Mouse (Mus musculus): ENCODE measurements at regions not wholly inside any gene's neighbourhood (a gene's known extent, or its start where the extent isn't known, plus 50 kb on each side); places are given as distances from the start of the nearest gene placed in this dataset.
"Not testable (repeated sequence)": the region's sequence is repeated elsewhere in the genome, so short reads cannot be mapped to it uniquely, and the experiment has no call there.

DNA sequence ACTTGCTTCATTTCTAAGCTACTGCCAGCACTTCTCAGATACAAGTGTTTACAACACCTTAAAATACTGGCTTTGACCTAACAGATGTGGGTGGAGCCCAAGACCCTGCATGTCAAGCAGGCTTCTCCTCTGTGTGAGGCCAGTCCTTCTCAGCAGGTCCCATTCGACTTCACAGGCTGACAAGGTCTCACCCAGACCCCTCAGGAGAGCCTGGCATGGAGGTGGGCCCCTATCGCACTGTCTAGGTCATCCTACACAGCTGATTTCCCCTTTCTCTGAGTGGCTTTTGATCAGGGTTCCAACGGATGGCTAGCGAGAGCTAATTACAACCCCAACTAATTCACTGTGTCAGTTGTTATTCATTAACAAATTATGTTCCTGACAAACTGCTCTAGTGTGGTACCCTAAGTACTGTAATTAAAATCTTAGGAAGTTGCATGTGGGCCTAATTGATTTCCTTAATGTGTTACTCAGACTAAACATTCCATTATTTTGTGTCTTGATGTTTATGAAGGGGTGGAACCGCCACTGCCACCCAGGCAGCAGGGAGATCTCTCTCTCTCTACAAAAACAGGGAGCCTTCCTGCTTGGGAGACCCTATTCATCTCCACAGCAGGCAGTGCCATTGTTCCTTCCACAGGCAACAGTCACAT, 73.4 kb upstream of the Rad23b start:
- no peak for DNase-seq (ENCODE audit: low spot score in 2 of 2)

DNA sequence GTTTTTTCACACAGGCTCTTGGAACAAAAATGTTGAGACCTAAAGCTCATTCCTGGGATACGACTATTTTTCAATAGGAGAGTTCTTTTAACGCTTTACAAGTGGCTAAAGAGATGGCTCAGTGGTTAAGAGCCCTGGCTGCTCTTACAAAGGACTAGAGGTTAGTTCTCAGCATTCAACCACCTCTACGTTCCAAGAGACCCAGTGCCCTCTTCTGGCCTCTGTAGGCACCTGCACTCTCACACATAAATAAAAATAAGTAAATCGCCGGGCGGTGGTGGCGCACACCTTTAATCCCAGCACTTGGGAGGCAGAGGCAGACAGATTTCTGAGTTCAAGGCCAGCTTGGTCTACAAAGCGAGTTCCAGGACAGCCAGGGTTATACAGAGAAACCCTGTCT, 70.5 kb upstream of the Rad23b start:
- not testable (repeated sequence) for DNase-seq (ENCODE audit: low spot score in 2 of 2)

DNA sequence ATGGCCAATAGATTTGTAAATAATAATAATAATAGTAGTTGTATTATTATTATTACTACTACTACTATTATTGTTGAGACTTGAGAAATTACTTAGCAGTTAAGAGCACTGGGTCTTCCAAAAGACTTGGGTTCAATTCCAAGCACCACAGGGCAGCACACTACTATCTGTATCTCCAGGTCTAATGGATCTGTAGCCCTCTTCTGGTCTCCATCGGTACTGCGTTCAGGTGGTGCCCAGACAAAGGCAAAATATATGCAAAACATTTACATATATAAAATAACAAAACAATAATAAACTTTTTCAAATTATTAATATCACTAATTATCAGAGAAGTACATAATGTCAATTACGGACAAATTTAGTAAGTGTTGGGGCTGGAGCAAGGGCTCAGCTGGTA, 69.1 kb upstream of the Rad23b start:
- no peak for DNase-seq (ENCODE audit: low spot score in 2 of 2)

DNA sequence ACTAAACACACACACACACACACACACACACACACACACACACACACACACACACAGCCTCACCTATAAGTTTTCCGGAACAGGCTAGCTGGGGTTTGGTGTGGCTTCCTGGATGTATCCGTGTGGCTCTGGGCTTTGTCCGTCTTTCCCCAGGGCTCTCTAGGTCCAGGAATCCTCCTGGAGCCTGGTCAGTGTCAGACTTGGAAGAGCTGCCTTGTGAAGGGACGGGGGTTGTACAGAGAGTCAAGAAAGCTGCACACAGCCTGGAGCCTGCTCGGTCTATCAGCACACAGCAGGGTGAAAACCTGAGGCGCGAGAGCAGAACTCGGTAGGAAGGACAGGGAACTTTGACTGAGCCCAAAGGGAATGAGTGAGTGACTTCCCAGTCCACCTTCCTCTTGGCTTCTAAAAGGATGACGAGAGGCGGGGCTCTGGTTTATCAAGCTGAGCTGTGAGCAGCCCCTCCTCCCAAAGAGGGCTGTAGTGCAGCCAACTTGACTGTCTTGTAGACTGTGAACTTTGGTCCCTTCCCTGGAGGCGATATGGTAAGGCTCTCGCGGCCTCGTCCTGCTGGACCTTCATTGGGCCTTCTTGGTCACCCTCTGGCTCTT, 68.3 kb upstream of the Rad23b start:
- no peak for DNase-seq (ENCODE audit: low spot score in 2 of 2)

DNA sequence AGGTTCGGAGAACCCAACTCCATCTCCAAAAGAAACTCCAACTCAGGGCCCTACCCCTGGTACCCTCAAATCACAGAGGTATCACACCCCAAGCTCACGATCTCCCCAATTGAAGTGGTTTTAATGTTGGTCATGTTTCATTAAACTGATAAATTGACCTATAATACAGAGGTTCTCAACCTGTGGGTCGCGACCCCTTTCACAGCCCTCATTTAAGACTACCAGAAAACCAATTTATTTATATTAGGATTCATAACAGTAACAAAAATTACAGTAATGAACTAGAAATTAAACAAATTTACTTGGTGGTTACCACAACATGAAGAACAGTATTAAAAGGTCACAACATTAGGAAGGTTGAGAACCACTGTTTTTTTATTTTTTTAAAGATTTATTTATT, 67.4 kb upstream of the Rad23b start:
- no peak for DNase-seq (ENCODE audit: low spot score in 2 of 2)

DNA sequence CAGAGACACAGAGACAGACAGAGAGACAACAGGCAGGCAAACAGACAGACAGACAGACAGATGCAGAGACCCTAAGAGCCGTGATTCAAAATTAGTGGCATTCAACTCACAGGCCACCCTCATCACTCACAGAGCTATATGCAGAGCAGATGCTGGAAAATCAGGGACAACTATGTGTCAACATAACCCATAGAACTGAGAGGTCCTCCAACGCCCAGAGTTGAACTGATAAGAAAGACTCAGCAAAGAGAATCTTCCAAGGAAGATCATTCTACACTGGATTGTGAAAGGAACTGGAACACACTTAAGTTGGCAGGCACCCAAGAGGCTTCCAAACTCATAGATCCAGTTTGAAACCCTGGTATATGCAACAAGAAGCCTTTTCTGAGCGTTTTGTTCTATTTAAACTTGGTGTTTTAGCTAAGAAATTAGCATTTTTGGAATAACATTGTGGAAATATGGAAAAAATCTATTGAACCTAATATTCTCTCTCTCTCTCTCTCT, 65.1 kb upstream of the Rad23b start:
- no peak for DNase-seq (ENCODE audit: low spot score in 2 of 2)

DNA sequence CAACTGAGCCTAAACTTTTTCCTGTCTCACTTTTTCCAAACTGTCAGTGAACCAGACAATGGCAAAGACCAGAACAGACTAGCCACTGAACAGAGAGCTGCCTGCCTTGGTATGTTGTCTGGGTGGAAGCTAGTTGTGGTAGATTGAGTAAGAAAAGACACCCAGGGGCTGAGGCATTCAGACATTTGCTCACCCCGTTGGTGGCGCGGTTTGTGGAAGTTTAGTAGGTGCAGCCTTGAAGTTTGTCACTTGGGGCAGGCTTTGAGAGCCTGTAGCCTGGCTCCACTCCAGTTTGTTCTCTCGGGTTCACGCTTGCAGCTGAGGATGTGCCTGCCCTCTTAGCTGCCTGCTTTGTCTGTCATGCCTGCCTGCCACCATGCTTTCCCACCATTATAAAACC, 64.2 kb upstream of the Rad23b start:
- DNase-seq (ENCODE audit: low spot score in 2 of 2), result peak in 1 of 2 experiments; percentile 12

DNA sequence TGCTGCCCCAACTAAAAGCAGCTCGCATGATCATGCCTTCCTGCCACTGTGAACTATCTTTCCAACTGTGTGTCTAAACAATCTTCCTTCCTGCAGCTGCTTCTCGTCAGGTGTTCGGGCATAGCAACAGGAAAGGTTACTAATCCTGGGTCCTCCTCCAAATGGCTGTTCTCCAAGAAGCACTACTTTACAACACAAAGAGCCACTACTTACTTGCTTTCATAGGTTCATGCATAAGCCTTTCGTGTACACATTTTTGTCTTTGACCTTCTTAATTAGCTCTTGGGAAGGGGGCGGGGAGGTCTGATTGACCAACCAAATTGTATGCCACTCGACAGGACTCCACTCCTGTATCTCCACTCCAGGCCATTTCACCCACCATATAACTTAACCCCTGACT, 61.4 kb upstream of the Rad23b start:
- DNase-seq (ENCODE audit: low spot score in 2 of 2), result no peak

DNA sequence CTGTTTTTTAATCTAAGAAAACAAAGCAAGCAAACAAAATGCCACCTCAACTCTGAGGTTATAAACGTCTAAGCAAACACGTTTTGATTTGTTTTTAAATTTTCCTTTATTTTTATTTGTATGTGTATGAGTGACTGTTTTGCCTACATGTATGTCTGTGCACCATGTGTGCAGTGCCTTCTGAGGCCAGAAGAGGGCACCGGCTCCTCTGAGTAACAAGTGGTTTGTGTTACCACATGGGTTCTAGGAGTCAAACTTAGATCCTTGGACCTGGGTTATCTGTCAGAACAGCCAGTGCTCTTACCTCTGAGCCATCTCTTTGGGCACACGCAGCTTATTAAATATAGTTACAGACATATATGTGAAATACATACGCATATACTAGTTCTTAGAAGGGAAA, 57.6 kb upstream of the Rad23b start:
- DNase-seq (ENCODE audit: low spot score in 2 of 2), result no peak

DNA sequence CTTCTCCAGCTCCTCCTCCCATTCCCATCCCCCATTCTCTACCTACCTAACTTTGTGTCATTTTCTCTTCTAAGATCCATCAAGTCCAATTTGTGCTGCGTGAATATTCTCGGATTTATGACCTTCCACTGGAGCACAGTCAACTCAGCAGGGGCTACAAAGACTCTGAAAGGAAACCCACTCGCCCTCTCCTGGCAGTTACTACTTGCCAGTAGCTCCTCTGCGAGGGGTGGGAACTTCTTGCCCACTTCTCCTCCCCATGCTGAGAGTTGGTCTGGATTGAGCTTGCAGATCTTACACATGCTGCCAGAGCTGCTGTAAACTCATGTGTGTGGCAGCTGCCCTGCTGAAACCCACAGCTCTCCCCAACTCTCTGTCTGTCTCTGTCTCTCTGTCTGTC, 57.1 kb upstream of the Rad23b start:
- no peak for DNase-seq (ENCODE audit: low spot score in 2 of 2)

DNA sequence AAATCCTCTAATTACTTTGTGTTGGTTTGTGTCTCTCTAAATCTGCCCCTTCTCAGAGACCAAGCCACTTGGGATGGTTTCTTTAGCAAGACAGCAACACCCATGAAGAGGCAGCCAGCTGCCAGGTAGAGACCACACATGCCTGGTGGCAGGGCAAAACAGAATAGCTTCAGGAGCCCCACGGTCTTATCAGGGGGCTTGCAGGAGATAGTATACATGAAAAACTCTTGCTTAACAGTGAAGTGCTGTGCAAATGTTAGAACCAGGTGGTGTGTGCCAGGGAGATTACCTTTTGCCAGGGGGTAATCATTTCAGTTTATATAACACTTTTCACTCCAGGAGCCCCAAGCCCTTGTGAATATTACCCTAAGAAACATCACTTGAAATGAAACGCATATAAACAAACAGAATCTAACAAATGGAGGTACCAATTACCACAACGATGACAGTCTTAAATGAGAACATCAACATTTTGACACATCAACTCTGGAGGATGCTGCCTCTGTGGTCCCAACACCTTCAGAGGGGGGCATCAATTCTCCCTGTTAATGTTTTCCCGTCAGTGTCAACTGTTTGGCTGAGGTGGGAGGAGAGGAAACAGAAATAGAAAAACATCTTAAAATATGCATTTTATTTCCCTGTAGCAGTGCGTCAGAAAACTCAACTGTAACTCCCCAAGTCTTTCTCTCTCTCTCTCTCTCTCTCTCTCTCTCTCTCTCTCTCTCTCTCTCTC, 56.3 kb upstream of the Rad23b start:
- no peak for DNase-seq (ENCODE audit: low spot score in 2 of 2)

DNA sequence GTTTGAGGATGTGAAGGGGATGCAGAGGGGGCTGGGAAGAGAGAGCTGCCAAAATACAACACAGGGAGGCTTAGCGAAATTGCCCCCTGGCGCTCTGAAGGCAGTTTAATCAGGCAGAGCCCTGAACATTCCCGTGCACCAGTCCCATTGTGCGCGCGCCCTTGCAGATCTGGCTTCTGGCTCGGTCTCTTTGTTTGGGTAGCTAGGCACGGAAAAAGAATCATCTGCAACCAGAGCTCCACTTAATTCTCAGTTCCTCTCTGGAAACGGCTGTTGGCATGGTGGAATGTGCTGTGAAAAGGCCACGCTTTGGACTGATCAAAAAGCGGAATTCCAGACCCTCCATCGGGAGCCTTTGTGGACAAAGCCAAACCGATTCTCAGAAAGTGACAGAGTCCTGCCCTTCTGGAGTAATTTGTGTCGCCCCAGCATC, 55.6 kb upstream of the Rad23b start:
- DNase-seq (ENCODE audit: low spot score in 2 of 2), result no peak

DNA sequence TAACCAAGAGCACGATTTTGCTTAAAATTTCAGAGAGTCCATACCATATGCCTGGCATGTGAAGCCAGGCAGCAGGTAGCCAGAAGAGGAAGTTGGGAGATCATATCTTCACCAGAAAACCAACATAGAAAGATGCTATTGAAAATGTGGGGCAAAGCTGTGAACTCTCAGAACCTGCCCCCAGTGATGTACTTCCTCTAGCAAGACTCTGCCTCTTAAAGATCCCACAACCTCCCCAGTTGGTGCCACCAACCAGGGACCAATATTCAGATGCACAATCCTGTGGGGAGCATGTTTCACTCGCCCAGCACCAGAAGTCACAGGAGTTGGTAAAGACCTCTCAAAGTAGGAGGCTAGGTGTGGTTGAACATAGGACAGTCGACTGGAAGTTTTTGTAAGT, 52.0 kb upstream of the Rad23b start:
- no peak for DNase-seq (ENCODE audit: low spot score in 2 of 2)

Data from adrenal gland, postnatal 4 days (tissue).